Mouse (Mus musculus) cerebellum, adult 2 months (tissue): ENCODE data around the gene Rnaseh1. TPM values are rescaled to one million over a fixed set of nuclear protein-coding genes. Genes with fewer than 3 reads are reported as not detected.

Experiments
- DNase-seq, 2 experiments: peaks; one replicate each; pipeline ENCODE4 v3.0.0; 2021
- H3K27ac ChIP-seq: fragments of 200-500 bp; 2 replicates; pipeline ENCODE4 v1.5.1; 2012; ENCODE audit warnings: low read length, control low read depth, inconsistent platforms; ENCODE audit not compliant: insufficient read depth
- H3K27me3 ChIP-seq: fragments of 200-500 bp; 2 replicates; pipeline ENCODE4 v1.6.1; 2012; ENCODE audit warnings: inconsistent platforms, mild to moderate bottlenecking, low read length, moderate library complexity; ENCODE audit not compliant: control insufficient read depth, insufficient read depth
- H3K4me1 ChIP-seq: fragments of 200-500 bp; 2 replicates; pipeline ENCODE4 v1.6.1; 2011; ENCODE audit warnings: low read length; ENCODE audit not compliant: control insufficient read depth, insufficient read depth
- H3K4me3 ChIP-seq: fragments of 200-500 bp; replicated peaks from 2 replicates; pipeline ENCODE3; 2011; ENCODE audit warnings: mild to moderate bottlenecking, low read depth, low read length, control low read depth; ENCODE audit not compliant: insufficient read depth
- CTCF ChIP-seq: fragments of 200-500 bp; IDR thresholded peaks from 2 replicates; pipeline ENCODE4 v1.5.1; 2011; ENCODE audit warnings: low read depth, mild to moderate bottlenecking, control low read depth, low read length, moderate library complexity, borderline replicate concordance; ENCODE audit not compliant: insufficient read depth
- POLR2A ChIP-seq: fragments of 200-500 bp; IDR thresholded peaks from 2 replicates; pipeline ENCODE4 v1.6.1; 2011; ENCODE audit warnings: low read length, control low read depth, borderline replicate concordance; ENCODE audit not compliant: insufficient read depth
- WGBS: fragments of 180-500 bp; shearing (Covaris S2); methylation state at CpG from one replicate; pipeline ENCODE4 v1.1.7; 2018; 5-methylcytosine and 5-hydroxymethylcytosine counted together
- polyA plus RNA-seq: library from polyadenylated mRNA; depleted of rRNA; stranded (reverse); fragments of >200 nt; gene quantifications from 2 replicates; pipeline ENCODE4 v1.2.3, GENCODE M21; 2012; rRNA removed

The Rnaseh1 gene
- 17.5 and 19.6 TPM in 2 replicates for polyA plus RNA-seq

DNA sequence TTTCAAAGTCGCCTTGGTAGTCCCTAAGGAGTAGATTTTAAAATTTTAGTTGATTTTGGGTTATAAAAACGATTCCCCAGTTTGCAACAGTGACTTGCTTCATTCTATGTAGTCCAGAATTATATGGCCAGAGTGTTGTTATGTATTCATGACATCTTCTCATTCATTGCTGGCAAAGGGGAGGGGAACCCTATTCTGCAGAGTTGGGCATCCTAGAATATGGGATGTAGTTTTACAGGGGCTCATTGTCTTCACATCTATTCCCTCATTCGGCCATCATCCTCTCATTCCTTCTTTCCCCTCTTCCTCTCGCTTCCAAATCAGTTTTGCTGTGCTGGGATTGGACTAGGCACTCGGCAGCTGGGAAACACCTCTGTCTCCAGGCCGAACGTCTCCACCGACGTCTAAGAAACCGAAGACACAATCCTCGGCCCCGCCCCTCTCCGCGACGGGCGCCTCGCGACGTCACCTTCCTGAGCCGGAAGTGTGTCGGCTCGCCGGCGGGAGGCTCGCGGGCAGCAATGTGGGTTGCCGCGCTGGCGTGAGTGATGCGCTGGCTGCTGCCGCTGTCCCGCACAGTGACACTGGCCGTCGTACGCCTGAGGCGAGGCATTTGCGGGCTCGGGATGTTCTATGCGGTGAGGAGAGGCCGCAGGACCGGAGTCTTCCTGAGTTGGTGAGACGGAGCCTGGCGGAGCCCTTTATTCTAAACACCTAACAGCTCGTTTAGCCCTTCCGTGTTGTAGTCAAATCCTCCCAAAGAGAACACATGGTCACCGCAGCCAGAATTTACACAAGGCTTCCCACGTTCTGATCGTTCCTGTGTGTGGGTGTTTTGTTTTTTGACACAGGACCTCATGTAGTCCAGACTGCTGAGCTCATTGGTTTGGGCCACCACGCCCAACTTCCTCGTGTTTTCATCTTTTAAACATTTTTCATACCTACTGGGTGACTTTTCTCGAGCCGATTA is at the start of gene Rnaseh1:
Gene Rnaseh1, plus strand, starts transcription at position 462 of the 970 bp plus-strand sequence.
- no peaks in the 10 kb centered on the region for H3K27me3 ChIP-seq
- peak within 1 kb of the TSS; percentile 76 for H3K4me3 ChIP-seq
- 2% methylated on average over 52 of the region's 52 CpGs for WGBS
- DNase-seq: peak; percentile 89 to 90
- peak; percentile 94 for TF ChIP-seq POLR2A
- no peak for TF ChIP-seq CTCF
- H3K4me1 ChIP-seq: no peaks in the 10 kb centered on the region
- peak within 1 kb of the TSS; percentile 61; the same call in 1 of the 2 replicates for H3K27ac ChIP-seq

DNA sequence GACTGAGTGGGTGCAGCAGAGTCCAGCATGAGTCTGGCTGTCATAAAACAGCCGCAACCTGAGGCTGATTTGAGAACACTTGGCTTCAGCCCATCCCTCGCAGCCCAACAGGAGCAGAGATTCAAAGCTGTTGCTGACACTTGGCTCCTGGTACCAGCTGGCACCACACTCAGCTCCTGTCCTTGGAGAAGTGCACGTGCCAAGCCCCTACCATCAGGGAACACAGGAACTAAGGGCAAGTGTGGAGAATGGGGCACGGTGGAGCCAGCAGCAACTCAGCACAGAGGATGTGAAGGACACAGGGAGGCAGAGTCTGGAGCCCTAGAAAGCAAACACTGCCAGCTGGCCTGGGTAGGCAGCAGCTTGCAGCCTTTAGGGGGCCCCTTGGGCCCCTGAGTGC is 47.1 kb upstream of the Rnaseh1 start:
- TF ChIP-seq CTCF: no peak
- TF ChIP-seq POLR2A: no peak
- Histone ChIP-seq H3K27ac (no peak overlapping the region), H3K4me3 (no peak overlapping the region), H3K27me3 (no peaks in the 10 kb centered on the region), H3K4me1 (peaks cover 14% of the 10 kb centered on the region)
- WGBS: 2% methylated on average over 4 of the region's 4 CpGs
- DNase-seq: peak; percentile 71 to 82

DNA sequence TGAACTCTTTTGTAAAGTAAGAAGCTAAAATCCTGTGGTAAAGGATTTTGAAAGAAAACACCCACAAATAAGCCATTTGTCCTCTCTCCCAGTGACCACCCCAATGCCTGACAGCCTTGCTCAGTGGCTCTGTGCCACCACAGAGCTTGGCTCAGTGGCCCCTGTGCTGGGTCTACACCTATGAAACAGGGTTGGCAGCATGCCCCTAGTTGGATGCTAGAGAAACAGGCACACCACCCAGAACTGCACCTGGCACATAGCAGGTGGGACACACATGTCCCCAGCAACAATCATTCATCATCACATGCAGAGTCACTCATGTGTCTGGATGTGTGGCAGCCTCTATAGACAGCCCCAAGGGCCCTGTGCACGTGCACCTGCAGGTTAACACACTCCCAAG is 45.9 kb upstream of the Rnaseh1 start:
- no peak for TF ChIP-seq POLR2A
- TF ChIP-seq CTCF: no peak
- no peaks in the 10 kb centered on the region for H3K27me3 ChIP-seq
- 61% methylated on average over 1 of the region's 1 CpGs for WGBS
- DNase-seq: peak; percentile 14 to 28
- peaks cover 19% of the 10 kb centered on the region for H3K4me1 ChIP-seq
- H3K4me3 ChIP-seq: no peak overlapping the region
- no peak overlapping the region for H3K27ac ChIP-seq

DNA sequence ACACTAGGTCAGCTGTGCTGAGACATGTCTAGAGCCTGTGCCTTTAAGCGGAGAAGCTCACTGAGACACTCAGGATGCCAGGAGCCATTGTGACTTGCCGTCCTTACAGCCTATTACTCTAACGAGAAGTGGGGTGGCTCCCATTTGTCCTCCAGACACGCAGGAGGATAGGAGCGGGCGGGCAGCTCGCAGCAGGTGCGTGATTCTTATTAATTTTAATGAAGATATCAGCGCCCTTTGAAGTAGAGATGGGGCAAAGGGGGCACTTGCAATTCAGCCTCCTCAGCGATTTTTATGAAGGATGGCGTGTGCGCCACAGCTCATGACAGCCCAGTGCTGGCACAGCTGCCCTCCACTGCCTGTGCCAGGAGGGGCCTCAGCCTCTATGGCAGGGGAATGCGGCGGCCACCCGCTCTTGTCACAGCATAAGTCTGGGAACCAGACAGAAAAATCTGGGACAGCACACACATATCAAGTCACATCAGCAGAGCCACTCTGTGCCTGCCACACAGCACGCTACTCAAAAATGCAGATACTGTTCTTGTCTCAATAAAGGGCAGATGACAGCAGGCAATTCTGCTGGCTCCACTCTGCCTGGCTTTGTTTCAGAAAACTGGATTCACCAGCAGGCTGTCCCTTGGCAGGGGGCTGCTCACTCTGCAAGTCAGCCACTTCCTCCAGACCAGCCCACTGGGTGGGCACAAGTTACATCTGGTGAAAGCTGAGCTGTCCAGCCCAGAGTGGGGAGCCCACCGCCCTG is 41.7 kb upstream of the Rnaseh1 start:
- Histone ChIP-seq H3K4me1 (peaks cover 11% of the 10 kb centered on the region), H3K27me3 (no peaks in the 10 kb centered on the region), H3K27ac (0 out of 2 replicates have a peak overlapping the region, but pooled peaks have one; percentile 3), H3K4me3 (peak overlapping the region; percentile 48)
- WGBS: 6% methylated on average over 17 of the region's 17 CpGs
- no peak for TF ChIP-seq CTCF
- peak; percentile 20; the same call in 1 of the 2 replicates for TF ChIP-seq POLR2A
- DNase-seq: peak; percentile 54 to 62

DNA sequence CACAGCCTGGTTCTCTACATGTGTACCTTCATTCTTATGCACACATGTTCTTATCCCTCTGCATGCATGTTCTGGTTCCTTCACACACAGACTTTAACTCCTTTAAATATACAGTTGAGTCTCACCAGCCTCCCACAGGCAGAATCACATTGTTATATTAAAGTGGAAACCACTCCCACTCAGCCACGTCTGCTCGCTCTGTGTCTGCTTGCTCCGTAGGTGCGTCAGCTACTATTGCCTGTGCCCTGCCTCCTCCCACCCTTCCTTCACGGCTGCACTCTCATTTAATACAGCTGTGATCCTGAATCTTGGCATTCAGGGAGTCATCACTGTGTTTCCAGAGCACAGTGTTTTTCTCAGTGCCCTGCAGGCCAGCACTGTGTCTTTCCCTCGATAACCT is 37.0 kb upstream of the Rnaseh1 start:
- Histone ChIP-seq H3K4me3 (no peak overlapping the region), H3K27ac (no peak overlapping the region), H3K4me1 (peaks cover 4% of the 10 kb centered on the region), H3K27me3 (no peaks in the 10 kb centered on the region)
- no peak for DNase-seq
- TF ChIP-seq POLR2A: no peak
- no peak for TF ChIP-seq CTCF
- 77% methylated on average over 6 of the region's 6 CpGs for WGBS

GRCm38 (mm10) chr12:28614401-28614800 is 35.0 kb upstream of the Rnaseh1 start:
- Histone ChIP-seq H3K4me3 (no peak overlapping the region), H3K4me1 (no peaks in the 10 kb centered on the region), H3K27me3 (no peaks in the 10 kb centered on the region), H3K27ac (no peak overlapping the region)
- WGBS: 42% methylated on average over 7 of the region's 7 CpGs
- TF ChIP-seq CTCF: no peak
- no peak for TF ChIP-seq POLR2A
- no peak for DNase-seq

GRCm38 (mm10) chr12:28617297-28617696 is 32.1 kb upstream of the Rnaseh1 start:
- 37% methylated on average over 4 of the region's 4 CpGs for WGBS
- 0 out of 2 replicates have a peak, but pooled peaks cover 2% of the 10 kb centered on the region for H3K4me1 ChIP-seq
- H3K4me3 ChIP-seq: no peak overlapping the region
- H3K27ac ChIP-seq: no peak overlapping the region
- DNase-seq: no peak
- H3K27me3 ChIP-seq: no peaks in the 10 kb centered on the region; the same call in 1 of the 2 replicates
- TF ChIP-seq CTCF: no peak
- TF ChIP-seq POLR2A: no peak
